Mouse (Mus musculus): Measurements from ENCODE around the gene Gm49369. TPM values are rescaled to one million over a fixed set of nuclear protein-coding genes. Genes with fewer than 3 reads are reported as not detected.
A peak's percentile ranks its signal among the peaks of the same experiment; 100 is the strongest.
"Not testable (repeated sequence)": the region's sequence is repeated elsewhere in the genome, so short reads cannot be mapped to it uniquely, and the experiment has no call there.

Gene Gm49369
- polyA plus RNA-seq, 1 experiment from 2014 or later = 0.80 TPM

- 62% methylated on average over 3 of the region's 3 CpGs for WGBS
- Histone ChIP-seq H3K9ac (ENCODE audit: low read length) (no peak overlapping the region), H3K9me3 (ENCODE audit: control insufficient read depth, low read length) (no peaks in the 10 kb centered on the region), H3K27me3 (ENCODE audit: control insufficient read depth, insufficient read depth, low read length) (no peaks in the 10 kb centered on the region), H3K4me2 (replicated peaks; ENCODE audit: low read depth) (no peak overlapping the region), H3K4me1 (replicated peaks; ENCODE audit: control insufficient read depth, insufficient read depth) (no peaks in the 10 kb centered on the region), H3K4me3 (ENCODE audit: low read depth, low read length) (no peak overlapping the region), H3K36me3 (ENCODE audit: control insufficient read depth, insufficient read depth, low read length) (no peaks in the 10 kb centered on the region), H3K27ac (replicated peaks) (0 out of 2 replicates have a peak overlapping the region, but pooled peaks have one; percentile 18)
- TF ChIP-seq EP300 (optimal IDR thresholded peaks at IDR 0.05) = no peak
- TF ChIP-seq CTCF (IDR thresholded peaks at IDR 0.05; ENCODE audit: low read depth) = no peak
- ATAC-seq (ENCODE audit: low FRiP score, low TSS enrichment) = peak; percentile 89
- DNase-seq (ENCODE audit: low spot score) = no peak
Observed at GRCm38 (mm10) chr7:142409603-142410002, 27.1 kb upstream of the Gm49369 start.

- no peak overlapping the region for H3K4me3 ChIP-seq (ENCODE audit: low read depth, low read length)
- TF ChIP-seq CTCF (IDR thresholded peaks at IDR 0.05; ENCODE audit: low read depth) = no peak
- TF ChIP-seq EP300 (optimal IDR thresholded peaks at IDR 0.05) = no peak
- ATAC-seq (ENCODE audit: low FRiP score, low TSS enrichment) (no peak), DNase-seq (ENCODE audit: low spot score) (no peak)
- H3K9ac ChIP-seq (ENCODE audit: low read length) = no peak overlapping the region
- H3K4me2 ChIP-seq (replicated peaks; ENCODE audit: low read depth) = no peak overlapping the region
- WGBS = 91% methylated on average over 8 of the region's 8 CpGs
- no peaks in the 10 kb centered on the region for H3K36me3 ChIP-seq (ENCODE audit: control insufficient read depth, insufficient read depth, low read length)
- no peaks in the 10 kb centered on the region for H3K27me3 ChIP-seq (ENCODE audit: control insufficient read depth, insufficient read depth, low read length)
- no peaks in the 10 kb centered on the region for H3K4me1 ChIP-seq (replicated peaks; ENCODE audit: control insufficient read depth, insufficient read depth)
- H3K27ac ChIP-seq (replicated peaks) = no peak overlapping the region
- no peaks in the 10 kb centered on the region for H3K9me3 ChIP-seq (ENCODE audit: control insufficient read depth, low read length)
Observed at GRCm38 (mm10) chr7:142408686-142409085, 26.2 kb upstream of the Gm49369 start.

- TF ChIP-seq EP300 (optimal IDR thresholded peaks at IDR 0.05) (no peak), CTCF (IDR thresholded peaks at IDR 0.05; ENCODE audit: low read depth) (0 out of 2 replicates have a peak, but pooled peaks have one; percentile 23)
- no peaks in the 10 kb centered on the region for H3K4me1 ChIP-seq (replicated peaks; ENCODE audit: control insufficient read depth, insufficient read depth)
- H3K9me3 ChIP-seq (ENCODE audit: control insufficient read depth, low read length) = no peaks in the 10 kb centered on the region
- no peak overlapping the region for H3K27ac ChIP-seq (replicated peaks)
- DNase-seq (ENCODE audit: low spot score) = no peak
- no peak overlapping the region for H3K4me3 ChIP-seq (ENCODE audit: low read depth, low read length)
- no peak for ATAC-seq (ENCODE audit: low FRiP score, low TSS enrichment)
- H3K36me3 ChIP-seq (ENCODE audit: control insufficient read depth, insufficient read depth, low read length) = no peaks in the 10 kb centered on the region
- H3K27me3 ChIP-seq (ENCODE audit: control insufficient read depth, insufficient read depth, low read length) = no peaks in the 10 kb centered on the region
- 66% methylated on average over 4 of the region's 4 CpGs for WGBS
- no peak overlapping the region for H3K9ac ChIP-seq (ENCODE audit: low read length)
- no peak overlapping the region for H3K4me2 ChIP-seq (replicated peaks; ENCODE audit: low read depth)
Observed at GRCm38 (mm10) chr7:142407935-142408334, 25.5 kb upstream of the Gm49369 start.

GRCm38 (mm10) chr7:142405134-142405533 is 22.7 kb upstream of the Gm49369 start:
- WGBS = 95% methylated on average over 5 of the region's 5 CpGs
- not testable (repeated sequence) for H3K4me3 ChIP-seq (ENCODE audit: low read depth, low read length); H3K36me3 ChIP-seq (ENCODE audit: control insufficient read depth, insufficient read depth, low read length); H3K9ac ChIP-seq (ENCODE audit: low read length); H3K27ac ChIP-seq (replicated peaks); DNase-seq (ENCODE audit: low spot score); H3K4me1 ChIP-seq (replicated peaks; ENCODE audit: control insufficient read depth, insufficient read depth); H3K27me3 ChIP-seq (ENCODE audit: control insufficient read depth, insufficient read depth, low read length); ATAC-seq (ENCODE audit: low FRiP score, low TSS enrichment); H3K9me3 ChIP-seq (ENCODE audit: control insufficient read depth, low read length); H3K4me2 ChIP-seq (replicated peaks; ENCODE audit: low read depth)

- Histone ChIP-seq H3K4me3 (ENCODE audit: low read depth, low read length) (no peak overlapping the region), H3K27ac (replicated peaks) (no peak overlapping the region), H3K9me3 (ENCODE audit: control insufficient read depth, low read length) (no peaks in the 10 kb centered on the region), H3K4me2 (replicated peaks; ENCODE audit: low read depth) (no peak overlapping the region), H3K36me3 (ENCODE audit: control insufficient read depth, insufficient read depth, low read length) (no peaks in the 10 kb centered on the region), H3K27me3 (ENCODE audit: control insufficient read depth, insufficient read depth, low read length) (no peaks in the 10 kb centered on the region), H3K9ac (ENCODE audit: low read length) (no peak overlapping the region), H3K4me1 (replicated peaks; ENCODE audit: control insufficient read depth, insufficient read depth) (no peaks in the 10 kb centered on the region)
- no peak; the same call in 1 of the 2 replicates for ATAC-seq (ENCODE audit: low FRiP score, low TSS enrichment)
- WGBS = 51% methylated on average over 4 of the region's 4 CpGs
- DNase-seq (ENCODE audit: low spot score) = no peak
- no peak for TF ChIP-seq CTCF (IDR thresholded peaks at IDR 0.05; ENCODE audit: low read depth)
- TF ChIP-seq EP300 (optimal IDR thresholded peaks at IDR 0.05) = no peak
Observed at GRCm38 (mm10) chr7:142403591-142403990, 21.1 kb upstream of the Gm49369 start.

GRCm38 (mm10) chr7:142400750-142401142 is 18.3 kb upstream of the Gm49369 start:
- H3K9me3 ChIP-seq (ENCODE audit: control insufficient read depth, low read length) = no peaks in the 10 kb centered on the region
- H3K4me2 ChIP-seq (replicated peaks; ENCODE audit: low read depth) = no peak overlapping the region
- no peak overlapping the region for H3K27ac ChIP-seq (replicated peaks)
- TF ChIP-seq EP300 (optimal IDR thresholded peaks at IDR 0.05) = no peak
- TF ChIP-seq CTCF (IDR thresholded peaks at IDR 0.05; ENCODE audit: low read depth) = no peak
- 46% methylated on average over 7 of the region's 7 CpGs for WGBS
- no peak overlapping the region for H3K4me3 ChIP-seq (ENCODE audit: low read depth, low read length)
- DNase-seq (ENCODE audit: low spot score) = no peak
- ATAC-seq (ENCODE audit: low FRiP score, low TSS enrichment) = no peak
- no peaks in the 10 kb centered on the region for H3K27me3 ChIP-seq (ENCODE audit: control insufficient read depth, insufficient read depth, low read length)
- H3K36me3 ChIP-seq (ENCODE audit: control insufficient read depth, insufficient read depth, low read length) = no peaks in the 10 kb centered on the region
- H3K9ac ChIP-seq (ENCODE audit: low read length) = no peak overlapping the region
- H3K4me1 ChIP-seq (replicated peaks; ENCODE audit: control insufficient read depth, insufficient read depth) = no peaks in the 10 kb centered on the region
